Mouse (Mus musculus) CH12.LX (cell line): ENCODE data around the gene Uvrag. TPM values are rescaled to one million over a fixed set of nuclear protein-coding genes. Genes with fewer than 3 reads are reported as not detected.

ENCODE experiments used
- DNase-seq: peaks from one replicate; pipeline ENCODE4 v3.0.0-alpha.2; 2013; ENCODE audit errors: extremely low read depth
- H3K27ac ChIP-seq: 2 replicates; pipeline ENCODE4 v1.5.1; 2012; ENCODE audit warnings: low read depth, mild to moderate bottlenecking, control low read depth, moderate library complexity; ENCODE audit not compliant: insufficient read depth
- H3K27me3 ChIP-seq: replicated peaks from 2 replicates; pipeline ENCODE3; 2012; ENCODE audit warnings: inconsistent platforms
- H3K36me3 ChIP-seq, 2 experiments: replicated peaks in 1 of 2; 2 replicates each; pipeline versions ENCODE3 to v1.6.1; 2012; ENCODE audit warnings: inconsistent platforms in 1 of 2, low read length in 1 of 2, mild to moderate bottlenecking in 1 of 2, mixed read lengths in 1 of 2, moderate library complexity in 1 of 2; ENCODE audit not compliant: control insufficient read depth in 1 of 2, insufficient read depth in 1 of 2
- H3K4me1 ChIP-seq, 2 experiments: 2 replicates each; pipeline ENCODE4 v1.6.1; 2012; ENCODE audit warnings: inconsistent platforms in 1 of 2, moderate library complexity in 1 of 2; ENCODE audit not compliant: insufficient read depth in 2 of 2, control insufficient read depth in 1 of 2
- H3K4me2 ChIP-seq: 2 replicates; pipeline ENCODE4 v1.6.1; 2012; ENCODE audit warnings: low read depth, mild to moderate bottlenecking, control low read depth; ENCODE audit not compliant: poor library complexity, insufficient read depth, severe bottlenecking
- H3K4me3 ChIP-seq, 3 experiments: fragments of 150-350 bp in 1 of 3; sonication (generic) in 1 of 3; replicated peaks in 1 of 3; 2 replicates each; pipeline versions ENCODE3 to v1.5.1; 2011 to 2012; ENCODE audit warnings: low read depth in 2 of 3, low read length in 2 of 3, mild to moderate bottlenecking in 2 of 3, moderate library complexity in 2 of 3, control low read depth in 1 of 3, improper control_type of control experiment in 1 of 3, inconsistent platforms in 1 of 3, mixed read lengths in 1 of 3; ENCODE audit not compliant: poor library complexity in 1 of 3
- H3K79me2 ChIP-seq: replicated peaks from 2 replicates; pipeline ENCODE4 v1.6.1; 2012; ENCODE audit warnings: mild to moderate bottlenecking, moderate library complexity; ENCODE audit not compliant: control insufficient read depth, poor library complexity, insufficient read depth, severe bottlenecking; ENCODE audit errors: extremely low read depth
- H3K9ac ChIP-seq: 2 replicates; pipeline ENCODE4 v1.6.1; 2012; ENCODE audit warnings: low read depth, mild to moderate bottlenecking, control low read depth, moderate library complexity; ENCODE audit not compliant: insufficient read depth
- H3K9me3 ChIP-seq: replicated peaks from 2 replicates; pipeline ENCODE3; 2012; ENCODE audit warnings: low read length, inconsistent platforms, mixed read lengths
- CHD1 ChIP-seq: IDR thresholded peaks from 2 replicates; pipeline ENCODE4 v1.6.1; 2012; ENCODE audit warnings: low read depth, low read length, improper control_type of control experiment, inconsistent platforms
- GABPA ChIP-seq: IDR thresholded peaks from 2 replicates; pipeline ENCODE4 v1.6.1; 2012; ENCODE audit warnings: low read depth, low read length, improper control_type of control experiment, inconsistent platforms; ENCODE audit not compliant: insufficient replicate concordance
- KAT2A ChIP-seq: IDR thresholded peaks from 2 replicates; pipeline ENCODE4 v1.6.1; 2012; ENCODE audit warnings: low read length, improper control_type of control experiment, inconsistent platforms; ENCODE audit not compliant: insufficient replicate concordance
- MAX ChIP-seq: IDR thresholded peaks from 2 replicates; pipeline ENCODE4 v1.6.1; 2011; ENCODE audit warnings: low read length, improper control_type of control experiment
- MAZ ChIP-seq: IDR thresholded peaks from 2 replicates; pipeline ENCODE4 v1.6.1; 2012; ENCODE audit warnings: low read depth, mild to moderate bottlenecking, inconsistent platforms, low read length, improper control_type of control experiment, moderate library complexity
- MYC ChIP-seq: IDR thresholded peaks from 2 replicates; pipeline ENCODE4 v1.6.1; 2011; ENCODE audit warnings: low read depth, mild to moderate bottlenecking, improper control_type of control experiment, low read length
- POLR2A ChIP-seq: IDR thresholded peaks from 2 replicates; pipeline ENCODE4 v1.6.1; 2011; ENCODE audit warnings: low read depth, mild to moderate bottlenecking, improper control_type of control experiment, low read length
- RCOR1 ChIP-seq: conservative IDR thresholded peaks from 2 replicates; pipeline ENCODE4 v1.6.1; 2012; ENCODE audit warnings: low read depth, mild to moderate bottlenecking, inconsistent platforms, low read length, improper control_type of control experiment
- SIN3A ChIP-seq: IDR thresholded peaks from 2 replicates; pipeline ENCODE4 v1.6.1; 2012; ENCODE audit warnings: low read length, improper control_type of control experiment, inconsistent platforms
- SMC3 ChIP-seq: IDR thresholded peaks from 2 replicates; pipeline ENCODE4 v1.6.1; 2011; ENCODE audit warnings: low read depth, low read length, improper control_type of control experiment
- TCF12 ChIP-seq: IDR thresholded peaks from 2 replicates; pipeline ENCODE4 v1.6.1; 2014; ENCODE audit warnings: low read depth, mild to moderate bottlenecking, inconsistent platforms, low read length, improper control_type of control experiment
- UBTF ChIP-seq: IDR thresholded peaks from 2 replicates; pipeline ENCODE4 v1.6.1; 2012; ENCODE audit warnings: low read depth, mild to moderate bottlenecking, inconsistent platforms, low read length, improper control_type of control experiment, moderate library complexity
- ZNF384 ChIP-seq: IDR thresholded peaks from 2 replicates; pipeline ENCODE4 v1.6.1; 2012; ENCODE audit warnings: low read depth, low read length, improper control_type of control experiment, inconsistent platforms
- dilution Hi-C: fragments of 300-500 bp; cut with MboI; formaldehyde crosslinking; loops from 2 replicates; pipeline ENCODE4 v1.14.3; 2020; ENCODE audit warnings: low sequenced_read_pairs; ENCODE audit not compliant: extremely low pct_unique_long_range_greater_than_20kb, extremely low pct_ligation_motif_present
- in situ Hi-C: fragments of 300-500 bp; cut with MboI; formaldehyde crosslinking; loops from 3 replicates; pipeline ENCODE4 v1.14.3; 2019; ENCODE audit warnings: low sequenced_read_pairs, low pct_ligation_motif_present, low pct_unique_long_range_greater_than_20kb, mixed read lengths
- polyA plus RNA-seq: library from polyadenylated mRNA; unstranded; fragments of >175 nt; gene quantifications from 2 replicates; pipeline ENCODE4 v1.2.1, GENCODE M21; 2012; ENCODE audit warnings: low read depth; ENCODE audit not compliant: insufficient read length
- total RNA-seq, 2 experiments: library from RNA; depleted of rRNA; stranded (reverse); fragments of 300-350 nt in 1 of 2; fragments of >200 nt in 1 of 2; gene quantifications; 2 replicates each; pipeline ENCODE4 v1.2.3; 2012 to 2014

The Uvrag gene
- total and polyA plus RNA-seq, 3 experiments = 20.6 to 47.4 (median 37.5) TPM

- no peaks in the 10 kb centered on the region for H3K27me3 ChIP-seq
- peaks cover 0 to 14% of the 10 kb centered on the region in 2 experiments; a peak in 1 of 4 replicates for H3K4me1 ChIP-seq
- no peak overlapping the region for H3K27ac ChIP-seq
- no peaks in the 10 kb centered on the region for H3K9me3 ChIP-seq
- H3K4me2 ChIP-seq = no peak overlapping the region
- no peak for DNase-seq
- no peaks in the 10 kb centered on the region; the same call in 1 of the 2 replicates for H3K79me2 ChIP-seq
- in situ Hi-C loops (no loop called here), dilution Hi-C loops (no loop called here)
- H3K9ac ChIP-seq = no peak overlapping the region
- H3K4me3 ChIP-seq = no peak overlapping the region
- peaks cover 0 to 62% of the 10 kb centered on the region in 2 experiments for H3K36me3 ChIP-seq
- TF ChIP-seq SMC3 (no peak), CHD1 (no peak), GABPA (no peak)
Measured at GRCm38 (mm10) chr7:98917407-98917806, 223.5 kb downstream of the Uvrag start.

DNA sequence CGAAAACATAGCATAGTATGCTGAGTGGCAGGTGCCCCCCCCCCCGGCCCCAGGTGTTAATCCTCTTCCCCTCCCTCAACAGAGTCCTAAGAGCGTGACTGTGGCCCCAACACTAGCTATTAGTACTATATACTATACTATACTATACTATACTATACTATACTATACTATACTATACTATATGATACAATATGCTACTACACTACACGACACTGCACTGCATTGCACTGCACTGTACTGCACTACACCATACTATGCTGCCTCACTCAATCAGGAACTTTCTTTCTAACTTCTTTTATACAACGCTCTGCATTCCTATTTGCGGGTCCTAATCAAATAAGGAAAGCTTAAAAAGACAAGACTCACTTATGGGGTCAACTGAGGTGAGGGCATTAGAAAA lies 224.4 kb downstream of the Uvrag start:
- in situ Hi-C loops (no loop called here), dilution Hi-C loops (no loop called here)
- H3K27me3 ChIP-seq = no peaks in the 10 kb centered on the region
- H3K4me3 ChIP-seq = no peak overlapping the region
- H3K79me2 ChIP-seq = no peaks in the 10 kb centered on the region; the same call in 1 of the 2 replicates
- no peaks in the 10 kb centered on the region for H3K9me3 ChIP-seq
- no peak for DNase-seq
- H3K36me3 ChIP-seq = peaks cover 0 to 64% of the 10 kb centered on the region in 2 experiments
- no peak for TF ChIP-seq UBTF
- TF ChIP-seq KAT2A = no peak
- TF ChIP-seq TCF12 = no peak
- TF ChIP-seq MYC = no peak
- TF ChIP-seq, all 38 proteins: peak for 0
- no peak overlapping the region for H3K4me2 ChIP-seq
- H3K4me1 ChIP-seq = peaks cover 0 to 14% of the 10 kb centered on the region in 2 experiments; a peak in 1 of 4 replicates
- H3K9ac ChIP-seq = no peak overlapping the region
- no peak overlapping the region for H3K27ac ChIP-seq

GRCm38 (mm10) chr7:98912953-98913360 lies 228.0 kb downstream of the Uvrag start:
- TF ChIP-seq MAZ (no peak), RCOR1 (no peak), SIN3A (no peak), ZNF384 (no peak), MAX (no peak), POLR2A (no peak), UBTF (no peak)

More at GRCm38 (mm10) chr7:98912953-98913360, 228.0 kb downstream of the Uvrag start:
- Histone ChIP-seq H3K9me3 (no peaks in the 10 kb centered on the region), H3K27ac (no peak overlapping the region), H3K9ac (no peak overlapping the region), H3K36me3 (peaks cover 0 to 59% of the 10 kb centered on the region in 2 experiments), H3K4me1 (peaks cover 0 to 31% of the 10 kb centered on the region in 2 experiments; a peak in 2 of 4 replicates), H3K4me3 (no peak overlapping the region), H3K4me2 (no peak overlapping the region), H3K27me3 (no peaks in the 10 kb centered on the region), H3K79me2 (no peaks in the 10 kb centered on the region; the same call in 1 of the 2 replicates)
- dilution Hi-C loops (no loop called here), in situ Hi-C loops (no loop called here)
- DNase-seq = no peak
